Mouse (Mus musculus) forebrain, embryonic 13.5 days (tissue): ENCODE data around the gene Trim31. TPM values are rescaled to one million over a fixed set of nuclear protein-coding genes. Genes with fewer than 3 reads are reported as not detected.

Source experiments
- ATAC-seq: fragments of 200-750 bp; cut with Nextera tagmentation; 2 replicates; pipeline ENCODE4 v1.8.0; 2017
- H3K27ac ChIP-seq: fragments of 300-500 bp; sonication (generic); 2 replicates; pipeline ENCODE4 v1.5.1; 2015; ENCODE audit warnings: inconsistent platforms, mild to moderate bottlenecking, moderate library complexity
- H3K27me3 ChIP-seq: fragments of 300-500 bp; sonication (generic); 2 replicates; pipeline ENCODE4 v1.6.1; 2015; ENCODE audit warnings: mild to moderate bottlenecking, inconsistent platforms
- H3K36me3 ChIP-seq: fragments of 300-500 bp; sonication (generic); 2 replicates; pipeline ENCODE4 v1.6.1; 2015; ENCODE audit warnings: mild to moderate bottlenecking, inconsistent platforms; ENCODE audit not compliant: poor library complexity, severe bottlenecking
- H3K4me1 ChIP-seq: fragments of 300-500 bp; sonication (generic); 2 replicates; pipeline ENCODE4 v1.6.1; 2015; ENCODE audit warnings: inconsistent platforms
- H3K4me2 ChIP-seq: fragments of 300-500 bp; sonication (generic); 2 replicates; pipeline ENCODE4 v1.6.1; 2015; ENCODE audit warnings: inconsistent platforms, mild to moderate bottlenecking, moderate library complexity
- H3K4me3 ChIP-seq: fragments of 300-500 bp; sonication (generic); 2 replicates; pipeline ENCODE4 v1.5.1; 2015; ENCODE audit warnings: mild to moderate bottlenecking, inconsistent platforms
- H3K9ac ChIP-seq: fragments of 300-500 bp; sonication (generic); 2 replicates; pipeline ENCODE4 v1.6.1; 2015; ENCODE audit warnings: mild to moderate bottlenecking, inconsistent platforms
- H3K9me3 ChIP-seq: fragments of 300-500 bp; sonication (generic); replicated peaks from 2 replicates; pipeline ENCODE4 v1.6.1; 2016; ENCODE audit warnings: inconsistent platforms
- WGBS: fragments of 180-500 bp; shearing (Covaris S2); methylation state at CpG from one replicate; pipeline ENCODE4 v1.1.7; 2015; 5-methylcytosine and 5-hydroxymethylcytosine counted together
- polyA plus RNA-seq: library from polyadenylated mRNA; unstranded; fragments of >200 nt; fragmentation: Nextera tagmentation; extraction: Ambion mirVana; gene quantifications from 2 replicates; pipeline ENCODE4 v1.2.1, GENCODE M21; 2015

Gene Trim31
- polyA plus RNA-seq, 1 experiment from 2014 or later = not detected

- peak within 1 kb of the TSS; percentile 83 for H3K27ac ChIP-seq
- peaks cover 23% of the 10 kb centered on the region for H3K4me1 ChIP-seq
- 3% methylated on average over 36 of the region's 36 CpGs for WGBS
- H3K4me2 ChIP-seq = peak within 1 kb of the TSS; percentile 81
- H3K9me3 ChIP-seq = no peaks in the 10 kb centered on the region
- H3K27me3 ChIP-seq = peaks cover 5% of the 10 kb centered on the region
- peak; percentile 97 for ATAC-seq
- H3K4me3 ChIP-seq = peak within 1 kb of the TSS; percentile 71
- peak within 1 kb of the TSS; percentile 76 for H3K9ac ChIP-seq
- peaks cover 19% of the 10 kb centered on the region for H3K36me3 ChIP-seq
Measured at GRCm38 (mm10) chr17:36950981-36951947, 53.3 kb downstream of the Trim31 start, which contains the start of gene Ppp1r11. Ppp1r11 (minus strand) TSS chr17:36951741.

GRCm38 (mm10) chr17:36952631-36953030 is 54.7 kb downstream of the Trim31 start:
- WGBS = 87% methylated on average over 2 of the region's 2 CpGs

GRCm38 (mm10) chr17:36953062-36953461 is 55.1 kb downstream of the Trim31 start:
- H3K9me3 ChIP-seq = no peaks in the 10 kb centered on the region
- no peak for ATAC-seq
- no peak overlapping the region for H3K4me2 ChIP-seq
- H3K4me1 ChIP-seq = peaks cover 28% of the 10 kb centered on the region
- no peak overlapping the region for H3K27ac ChIP-seq
- WGBS = 89% methylated on average over 1 of the region's 1 CpGs
- H3K27me3 ChIP-seq = no peaks in the 10 kb centered on the region
- peaks cover 24% of the 10 kb centered on the region for H3K36me3 ChIP-seq
- no peak overlapping the region for H3K9ac ChIP-seq
- no peak overlapping the region for H3K4me3 ChIP-seq

More at GRCm38 (mm10) chr17:36952631-36953030, 54.7 kb downstream of the Trim31 start:
- Histone ChIP-seq H3K36me3 (peaks cover 24% of the 10 kb centered on the region), H3K4me1 (peaks cover 30% of the 10 kb centered on the region), H3K27me3 (no peaks in the 10 kb centered on the region), H3K9ac (no peak overlapping the region), H3K9me3 (no peaks in the 10 kb centered on the region), H3K27ac (no peak overlapping the region), H3K4me2 (no peak overlapping the region), H3K4me3 (no peak overlapping the region)
- ATAC-seq = no peak

- peaks cover 14% of the 10 kb centered on the region; the same call in 1 of the 2 replicates for H3K36me3 ChIP-seq
- peak within 1 kb of the TSS; percentile 55 for H3K27ac ChIP-seq
- H3K27me3 ChIP-seq = no peaks in the 10 kb centered on the region
- WGBS = under 1% methylated on average over 46 of the region's 46 CpGs
- H3K4me3 ChIP-seq = peak within 1 kb of the TSS; percentile 56
- H3K9me3 ChIP-seq = no peaks in the 10 kb centered on the region
- peaks cover 23% of the 10 kb centered on the region for H3K4me1 ChIP-seq
- H3K4me2 ChIP-seq = peak within 1 kb of the TSS; percentile 83
- ATAC-seq = peak; percentile 99
- peak within 1 kb of the TSS; percentile 73 for H3K9ac ChIP-seq
Measured at GRCm38 (mm10) chr17:36957999-36958743, 60.3 kb downstream of the Trim31 start, which contains the start of the genes Znrd1 and Znrd1as. Znrd1 (minus strand) TSS chr17:36958559. Znrd1as (plus strand) TSS chr17:36958592.

- Histone ChIP-seq H3K9me3 (no peaks in the 10 kb centered on the region), H3K4me3 (peak overlapping the region; percentile 56), H3K9ac (peak overlapping the region; percentile 73), H3K27ac (peak overlapping the region; percentile 44; the same call in 1 of the 2 replicates), H3K36me3 (peaks cover 14% of the 10 kb centered on the region; the same call in 1 of the 2 replicates), H3K4me2 (peak overlapping the region; percentile 83), H3K27me3 (no peaks in the 10 kb centered on the region), H3K4me1 (peaks cover 23% of the 10 kb centered on the region)
- no peak; the same call in 1 of the 2 replicates for ATAC-seq
- 13% methylated on average over 12 of the region's 12 CpGs for WGBS
Measured at GRCm38 (mm10) chr17:36958884-36959283, 61.0 kb downstream of the Trim31 start.

Other genes starting within 250 kb of the Trim31 start
- not detected in 2 replicates for gene H2-M1, start 225.9 kb upstream of the Trim31 start, polyA plus RNA-seq
- not detected in 2 replicates for gene H2-M10.5, start 125.2 kb upstream of the Trim31 start, polyA plus RNA-seq
- gene H2-M10.6, start 85.9 kb upstream of the Trim31 start, polyA plus RNA-seq = not detected in 2 replicates
- gene Trim26, start 61.0 kb upstream of the Trim31 start, polyA plus RNA-seq = 34.4 and 39.2 TPM in 2 replicates
- gene Trim15, start 30.9 kb upstream of the Trim31 start, polyA plus RNA-seq = 0.30 and 0.41 TPM in 2 replicates
- gene Trim10, start 28.5 kb upstream of the Trim31 start, polyA plus RNA-seq = 1.2 and 2.1 TPM in 2 replicates
- gene Trim40, start 8.0 kb upstream of the Trim31 start, polyA plus RNA-seq = not detected in 2 replicates
- gene Rnf39, start 44.8 kb downstream of the Trim31 start, polyA plus RNA-seq = 0.21 and 0.83 TPM in 2 replicates
- gene Ppp1r11, start 53.6 kb downstream of the Trim31 start, polyA plus RNA-seq = 161 and 162 TPM in 2 replicates
- gene Znrd1, start 60.4 kb downstream of the Trim31 start, polyA plus RNA-seq = 92.3 and 95.3 TPM in 2 replicates
- 6.0 and 6.9 TPM in 2 replicates for gene Znrd1as, start 60.5 kb downstream of the Trim31 start, polyA plus RNA-seq
- gene 2410137M14Rik, start 83.1 kb downstream of the Trim31 start, polyA plus RNA-seq = 0.48 TPM in 1 of 2 replicates, not detected in the other
- 1.6 and 1.7 TPM in 2 replicates for gene H2-M5, start 91.4 kb downstream of the Trim31 start, polyA plus RNA-seq
- 215 and 228 TPM in 2 replicates for gene Zfp57, start 103.0 kb downstream of the Trim31 start, polyA plus RNA-seq
- gene Mog, start 125.3 kb downstream of the Trim31 start, polyA plus RNA-seq = 1.1 and 1.5 TPM in 2 replicates
- gene Gabbr1, start 147.8 kb downstream of the Trim31 start, polyA plus RNA-seq = 30.1 and 35.2 TPM in 2 replicates
- gene Olfr90, start 190.4 kb downstream of the Trim31 start, polyA plus RNA-seq = 0.09 and 0.10 TPM in 2 replicates
- gene Olfr91, start 200.2 kb downstream of the Trim31 start, polyA plus RNA-seq = not detected in 2 replicates
- gene Olfr92, start 222.0 kb downstream of the Trim31 start, polyA plus RNA-seq = not detected in 2 replicates